Mouse (Mus musculus): ENCODE data around the gene Lyrm9. TPM values are rescaled to one million over a fixed set of nuclear protein-coding genes. Genes with fewer than 3 reads are reported as not detected.
A peak's percentile ranks its signal among the peaks of the same experiment; 100 is the strongest.
"Not testable (repeated sequence)": the region's sequence is repeated elsewhere in the genome, so short reads cannot be mapped to it uniquely, and the experiment has no call there.

Lyrm9 gene
- polyA plus RNA-seq, 1 experiment from 2014 or later = 30.9 TPM

- Histone ChIP-seq H3K9me3 (ENCODE audit: control insufficient read depth, low read length) (no peaks in the 10 kb centered on the region), H3K4me3 (replicated peaks; ENCODE audit: low read depth, low read length) (no peak overlapping the region), H3K4me1 (ENCODE audit: control insufficient read depth, insufficient read depth, low read length) (no peaks in the 10 kb centered on the region), H3K27me3 (ENCODE audit: control insufficient read depth, insufficient read depth, low read length) (no peaks in the 10 kb centered on the region), H3K4me2 (ENCODE audit: low read length) (no peak overlapping the region), H3K36me3 (ENCODE audit: control insufficient read depth, insufficient read depth, low read length) (no peaks in the 10 kb centered on the region), H3K27ac (replicated peaks; ENCODE audit: low read depth, low read length) (no peak overlapping the region), H3K9ac (replicated peaks; ENCODE audit: low read length) (no peak overlapping the region)
- ATAC-seq (ENCODE audit: low FRiP score, low TSS enrichment) = no peak
- WGBS = 85% methylated on average over 11 of the region's 11 CpGs
- DNase-seq = no peak
Measured at GRCm38 (mm10) chr11:78852529-78852928, 26.1 kb downstream of the Lyrm9 start.

- no peak overlapping the region for H3K4me2 ChIP-seq (ENCODE audit: low read length)
- H3K9me3 ChIP-seq (ENCODE audit: control insufficient read depth, low read length) = no peaks in the 10 kb centered on the region
- H3K4me3 ChIP-seq (replicated peaks; ENCODE audit: low read depth, low read length) = no peak overlapping the region
- DNase-seq (peak; percentile 91), ATAC-seq (ENCODE audit: low FRiP score, low TSS enrichment) (no peak)
- no peaks in the 10 kb centered on the region for H3K4me1 ChIP-seq (ENCODE audit: control insufficient read depth, insufficient read depth, low read length)
- H3K9ac ChIP-seq (replicated peaks; ENCODE audit: low read length) = no peak overlapping the region
- no peak overlapping the region for H3K27ac ChIP-seq (replicated peaks; ENCODE audit: low read depth, low read length)
- WGBS = 10% methylated on average over 7 of the region's 7 CpGs
- no peaks in the 10 kb centered on the region for H3K36me3 ChIP-seq (ENCODE audit: control insufficient read depth, insufficient read depth, low read length)
- H3K27me3 ChIP-seq (ENCODE audit: control insufficient read depth, insufficient read depth, low read length) = no peaks in the 10 kb centered on the region
Measured at GRCm38 (mm10) chr11:78856310-78856709, 29.9 kb downstream of the Lyrm9 start.

DNA sequence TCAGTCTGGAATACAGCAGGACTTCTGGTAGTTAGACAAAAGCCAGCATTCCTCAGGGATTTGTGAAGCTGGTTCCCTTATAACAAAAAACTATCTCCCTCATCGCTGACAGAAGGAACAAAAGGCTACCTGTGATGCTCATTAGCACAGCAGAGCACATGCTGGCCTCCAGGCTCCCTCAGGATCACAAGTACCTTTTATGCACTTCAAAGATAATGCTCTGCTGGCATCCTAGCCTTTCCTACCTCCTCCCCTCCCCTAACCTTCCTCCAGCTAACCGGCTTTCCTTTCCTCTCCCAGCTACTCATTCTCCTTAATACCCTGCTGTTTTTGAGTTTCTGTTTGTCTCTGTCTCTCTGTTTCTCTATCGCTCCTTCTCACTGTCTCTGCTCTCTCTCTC, 31.2 kb downstream of the Lyrm9 start:
- Histone ChIP-seq H3K9me3 (ENCODE audit: control insufficient read depth, low read length) (no peaks in the 10 kb centered on the region), H3K27me3 (ENCODE audit: control insufficient read depth, insufficient read depth, low read length) (no peaks in the 10 kb centered on the region), H3K9ac (replicated peaks; ENCODE audit: low read length) (no peak overlapping the region), H3K27ac (replicated peaks; ENCODE audit: low read depth, low read length) (0 out of 2 replicates have a peak overlapping the region, but pooled peaks have one; percentile 49), H3K36me3 (ENCODE audit: control insufficient read depth, insufficient read depth, low read length) (no peaks in the 10 kb centered on the region), H3K4me3 (replicated peaks; ENCODE audit: low read depth, low read length) (no peak overlapping the region), H3K4me2 (ENCODE audit: low read length) (no peak overlapping the region), H3K4me1 (ENCODE audit: control insufficient read depth, insufficient read depth, low read length) (no peaks in the 10 kb centered on the region)
- peak; percentile 66 for DNase-seq
- 0% methylated on average over 3 of the region's 3 CpGs for WGBS
- no peak for ATAC-seq (ENCODE audit: low FRiP score, low TSS enrichment)

- Histone ChIP-seq H3K27ac (replicated peaks; ENCODE audit: low read depth, low read length) (no peak overlapping the region), H3K27me3 (ENCODE audit: control insufficient read depth, insufficient read depth, low read length) (no peaks in the 10 kb centered on the region), H3K9ac (replicated peaks; ENCODE audit: low read length) (no peak overlapping the region), H3K4me1 (ENCODE audit: control insufficient read depth, insufficient read depth, low read length) (no peaks in the 10 kb centered on the region), H3K4me3 (replicated peaks; ENCODE audit: low read depth, low read length) (no peak overlapping the region), H3K9me3 (ENCODE audit: control insufficient read depth, low read length) (no peaks in the 10 kb centered on the region), H3K4me2 (ENCODE audit: low read length) (no peak overlapping the region), H3K36me3 (ENCODE audit: control insufficient read depth, insufficient read depth, low read length) (no peaks in the 10 kb centered on the region)
- DNase-seq (no peak), ATAC-seq (ENCODE audit: low FRiP score, low TSS enrichment) (no peak)
- WGBS = 96% methylated on average over 4 of the region's 4 CpGs
Measured at GRCm38 (mm10) chr11:78863898-78864297, 37.5 kb downstream of the Lyrm9 start.

DNA sequence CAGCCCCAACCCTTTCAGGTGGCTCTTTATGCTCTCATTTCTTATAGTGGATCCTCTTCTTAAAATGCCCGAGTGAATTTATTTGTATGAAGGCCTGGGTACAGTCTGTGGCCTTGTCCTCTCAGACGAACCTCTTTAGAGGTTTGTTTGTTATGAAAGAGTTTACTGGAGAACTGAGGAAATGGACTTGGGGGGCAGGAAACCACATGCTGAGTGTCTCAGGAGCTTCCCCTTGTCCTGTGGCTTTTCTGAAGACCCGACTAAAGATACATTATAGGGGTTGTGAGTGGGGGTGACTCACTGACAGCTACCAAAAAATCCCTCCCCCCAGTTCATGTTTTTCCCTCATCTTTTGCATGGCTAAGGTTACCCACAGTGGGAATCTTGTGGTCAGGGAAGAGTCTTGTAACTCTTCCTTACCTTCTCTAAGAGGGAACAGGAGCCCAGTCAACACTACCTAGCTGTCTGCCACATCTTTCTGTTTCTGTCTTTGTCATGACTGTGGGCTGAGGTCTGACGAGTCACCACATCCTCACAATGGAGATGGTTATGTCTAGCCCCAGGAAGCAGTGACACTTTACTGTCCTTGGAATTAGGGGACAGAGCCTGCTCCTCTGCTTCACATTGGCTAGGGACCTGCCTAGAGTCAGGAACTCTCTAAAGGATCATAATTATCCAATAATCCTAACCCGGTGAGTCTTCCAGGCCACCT, 38.3 kb downstream of the Lyrm9 start:
- H3K27me3 ChIP-seq (ENCODE audit: control insufficient read depth, insufficient read depth, low read length) = no peaks in the 10 kb centered on the region
- H3K4me3 ChIP-seq (replicated peaks; ENCODE audit: low read depth, low read length) = no peak overlapping the region
- ATAC-seq (ENCODE audit: low FRiP score, low TSS enrichment) (no peak), DNase-seq (no peak)
- no peaks in the 10 kb centered on the region for H3K9me3 ChIP-seq (ENCODE audit: control insufficient read depth, low read length)
- H3K36me3 ChIP-seq (ENCODE audit: control insufficient read depth, insufficient read depth, low read length) = no peaks in the 10 kb centered on the region
- no peak overlapping the region for H3K27ac ChIP-seq (replicated peaks; ENCODE audit: low read depth, low read length)
- no peak overlapping the region for H3K9ac ChIP-seq (replicated peaks; ENCODE audit: low read length)
- WGBS = 85% methylated on average over 5 of the region's 5 CpGs
- H3K4me2 ChIP-seq (ENCODE audit: low read length) = no peak overlapping the region
- no peaks in the 10 kb centered on the region for H3K4me1 ChIP-seq (ENCODE audit: control insufficient read depth, insufficient read depth, low read length)

GRCm38 (mm10) chr11:78865314-78865713, 38.9 kb downstream of the Lyrm9 start:
- Histone ChIP-seq H3K4me3 (replicated peaks; ENCODE audit: low read depth, low read length) (no peak overlapping the region), H3K27ac (replicated peaks; ENCODE audit: low read depth, low read length) (no peak overlapping the region), H3K4me2 (ENCODE audit: low read length) (no peak overlapping the region), H3K36me3 (ENCODE audit: control insufficient read depth, insufficient read depth, low read length) (no peaks in the 10 kb centered on the region), H3K27me3 (ENCODE audit: control insufficient read depth, insufficient read depth, low read length) (no peaks in the 10 kb centered on the region), H3K4me1 (ENCODE audit: control insufficient read depth, insufficient read depth, low read length) (no peaks in the 10 kb centered on the region), H3K9me3 (ENCODE audit: control insufficient read depth, low read length) (no peaks in the 10 kb centered on the region), H3K9ac (replicated peaks; ENCODE audit: low read length) (no peak overlapping the region)
- ATAC-seq (ENCODE audit: low FRiP score, low TSS enrichment) = no peak
- 83% methylated on average over 2 of the region's 2 CpGs for WGBS
- no peak for DNase-seq

DNA sequence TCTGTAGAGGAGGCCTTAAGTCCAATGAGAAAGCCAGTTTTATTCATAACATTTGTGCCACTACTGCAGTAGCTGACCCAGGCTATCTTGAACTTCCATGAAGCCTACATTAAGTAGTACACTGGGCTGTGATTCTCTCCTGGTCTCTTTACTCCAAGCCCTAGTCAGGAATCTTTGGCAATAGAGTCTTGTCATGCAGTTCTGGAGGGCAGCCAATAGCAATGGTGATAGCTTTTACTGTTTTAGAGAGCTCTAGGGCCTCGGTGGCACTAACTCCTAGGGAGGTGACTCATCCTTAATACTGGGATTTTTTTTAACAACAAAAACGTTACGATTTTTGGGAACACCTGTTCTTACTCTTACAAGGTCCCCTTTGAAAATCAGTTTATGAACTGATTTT, 40.1 kb downstream of the Lyrm9 start:
- Histone ChIP-seq H3K27me3 (ENCODE audit: control insufficient read depth, insufficient read depth, low read length) (no peaks in the 10 kb centered on the region), H3K27ac (replicated peaks; ENCODE audit: low read depth, low read length) (no peak overlapping the region), H3K4me3 (replicated peaks; ENCODE audit: low read depth, low read length) (no peak overlapping the region), H3K9me3 (ENCODE audit: control insufficient read depth, low read length) (no peaks in the 10 kb centered on the region), H3K36me3 (ENCODE audit: control insufficient read depth, insufficient read depth, low read length) (no peaks in the 10 kb centered on the region), H3K4me2 (ENCODE audit: low read length) (no peak overlapping the region), H3K9ac (replicated peaks; ENCODE audit: low read length) (no peak overlapping the region), H3K4me1 (ENCODE audit: control insufficient read depth, insufficient read depth, low read length) (no peaks in the 10 kb centered on the region)
- DNase-seq (no peak), ATAC-seq (ENCODE audit: low FRiP score, low TSS enrichment) (no peak)
- WGBS = 90% methylated on average over 3 of the region's 3 CpGs

GRCm38 (mm10) chr11:78867696-78868095, 41.3 kb downstream of the Lyrm9 start:
- no peak for ATAC-seq (ENCODE audit: low FRiP score, low TSS enrichment)
- Histone ChIP-seq H3K27ac (replicated peaks; ENCODE audit: low read depth, low read length) (no peak overlapping the region), H3K9me3 (ENCODE audit: control insufficient read depth, low read length) (no peaks in the 10 kb centered on the region), H3K4me2 (ENCODE audit: low read length) (no peak overlapping the region), H3K4me3 (replicated peaks; ENCODE audit: low read depth, low read length) (no peak overlapping the region), H3K9ac (replicated peaks; ENCODE audit: low read length) (no peak overlapping the region), H3K36me3 (ENCODE audit: control insufficient read depth, insufficient read depth, low read length) (no peaks in the 10 kb centered on the region), H3K27me3 (ENCODE audit: control insufficient read depth, insufficient read depth, low read length) (no peaks in the 10 kb centered on the region), H3K4me1 (ENCODE audit: control insufficient read depth, insufficient read depth, low read length) (no peaks in the 10 kb centered on the region)
- no peak for DNase-seq
- WGBS = 74% methylated on average over 3 of the region's 3 CpGs

DNA sequence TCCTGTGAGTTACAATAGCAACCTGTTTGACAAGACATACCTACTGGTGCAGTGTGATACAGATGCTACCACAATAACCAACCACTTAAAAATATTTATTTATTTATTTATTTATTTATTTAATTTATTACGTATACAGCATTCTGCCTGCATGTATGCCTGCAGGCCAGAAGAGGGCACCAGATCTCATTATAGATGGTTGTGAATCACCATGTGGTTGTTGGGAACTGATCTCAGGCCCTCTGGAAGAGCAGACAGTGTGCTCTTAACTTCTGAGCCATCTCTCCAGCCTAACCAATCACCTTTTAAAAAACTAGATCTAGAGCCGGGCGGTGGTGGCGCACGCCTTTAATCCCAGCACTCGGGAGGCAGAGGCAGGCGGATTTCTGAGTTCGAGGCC, 42.8 kb downstream of the Lyrm9 start:
- H3K4me2 ChIP-seq (ENCODE audit: low read length); H3K4me1 ChIP-seq (ENCODE audit: control insufficient read depth, insufficient read depth, low read length); H3K36me3 ChIP-seq (ENCODE audit: control insufficient read depth, insufficient read depth, low read length); H3K9ac ChIP-seq (replicated peaks; ENCODE audit: low read length); H3K27me3 ChIP-seq (ENCODE audit: control insufficient read depth, insufficient read depth, low read length); DNase-seq; H3K9me3 ChIP-seq (ENCODE audit: control insufficient read depth, low read length); H3K27ac ChIP-seq (replicated peaks; ENCODE audit: low read depth, low read length); H3K4me3 ChIP-seq (replicated peaks; ENCODE audit: low read depth, low read length); ATAC-seq (ENCODE audit: low FRiP score, low TSS enrichment): not testable (repeated sequence)
- 98% methylated on average over 8 of the region's 8 CpGs for WGBS

Data from midbrain, embryonic 14.5 days (tissue).